Mouse (Mus musculus) induced T-regulatory cell, adult 2 months (primary cell): ENCODE data around the gene Ptgds.

Experiments used
- DNase-seq: peaks from one replicate; pipeline ENCODE4 v3.0.0-alpha.2; 2012; ENCODE audit warnings: low read depth

Ptgds gene

DNA sequence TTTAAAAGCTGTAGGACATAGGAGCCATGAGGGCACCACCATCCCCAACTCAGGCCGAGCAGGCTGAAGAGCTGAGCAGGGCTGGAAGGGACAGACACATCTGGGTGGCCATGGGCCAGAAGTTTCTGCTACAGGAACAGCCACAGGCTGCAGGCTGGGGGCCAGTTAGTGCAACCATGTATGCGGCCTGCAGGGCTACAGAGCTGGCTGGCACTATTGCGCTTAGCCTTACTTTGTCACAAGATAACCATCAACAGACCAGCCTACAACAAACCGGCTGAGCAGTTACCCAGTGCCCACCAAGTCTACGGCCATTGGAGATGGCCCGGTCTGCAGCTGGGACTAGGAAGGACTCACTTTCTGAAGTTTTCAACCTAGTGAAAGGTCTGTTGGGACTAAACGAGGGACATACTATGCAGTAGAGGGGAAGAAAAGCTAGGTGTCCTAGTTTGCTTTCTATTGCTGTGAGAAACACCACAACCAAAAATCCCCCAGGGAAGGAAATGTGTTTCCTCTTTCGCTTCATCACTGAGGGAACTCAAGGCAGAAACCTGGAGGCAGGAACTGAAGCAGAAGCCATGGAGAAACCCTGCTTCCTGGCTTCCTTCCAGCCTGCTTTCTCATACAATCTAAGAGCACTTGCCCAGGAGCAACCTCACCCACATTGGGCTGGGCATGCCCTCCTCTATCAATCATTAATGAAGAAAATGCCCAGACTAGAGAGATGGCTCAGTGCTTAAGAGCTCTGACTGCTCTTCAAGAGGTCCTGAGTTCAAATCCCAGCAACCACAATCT lies 18.8 kb downstream of the Ptgds start:
- DNase-seq = no peak

DNA sequence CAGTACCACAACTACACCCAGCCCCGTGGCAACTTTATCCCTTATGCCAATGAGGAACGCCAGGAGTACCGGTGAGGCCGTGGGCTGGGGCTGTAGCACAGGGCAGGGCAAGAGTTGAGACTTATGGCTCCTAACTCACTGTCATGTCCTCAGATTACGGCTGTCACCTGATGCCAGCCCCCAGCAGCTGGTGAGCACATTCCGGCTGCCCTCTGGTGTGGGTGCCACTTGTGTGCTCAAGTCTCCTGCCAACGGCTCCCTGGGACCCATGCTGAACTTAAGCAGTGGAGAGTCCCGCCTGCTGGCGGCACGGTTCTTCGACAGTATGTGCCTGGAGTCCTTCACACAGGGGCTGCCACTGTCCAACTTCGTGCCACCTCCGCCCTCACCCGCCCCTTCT lies 27.2 kb downstream of the Ptgds start:
- DNase-seq = no peak

DNA sequence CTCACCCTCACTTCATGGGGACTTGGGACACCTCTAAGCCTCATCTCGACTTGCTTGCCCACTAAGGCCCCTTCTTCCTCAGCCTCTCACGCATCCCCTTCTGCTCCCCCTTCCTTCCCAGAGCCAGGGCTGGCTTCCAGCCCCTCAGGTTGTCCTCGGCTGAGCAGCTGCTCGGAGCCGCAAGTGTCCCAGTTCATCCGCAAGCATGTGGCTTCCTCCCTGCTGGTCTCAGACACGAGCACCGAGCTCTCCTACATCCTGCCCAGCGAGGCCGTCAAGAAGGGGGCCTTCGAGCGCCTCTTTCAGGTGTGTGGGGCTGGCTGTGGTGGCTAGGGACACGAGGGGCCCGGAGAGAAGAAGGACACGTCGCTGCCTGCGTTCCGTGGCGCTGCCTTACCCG lies 28.8 kb downstream of the Ptgds start:
- DNase-seq = no peak

DNA sequence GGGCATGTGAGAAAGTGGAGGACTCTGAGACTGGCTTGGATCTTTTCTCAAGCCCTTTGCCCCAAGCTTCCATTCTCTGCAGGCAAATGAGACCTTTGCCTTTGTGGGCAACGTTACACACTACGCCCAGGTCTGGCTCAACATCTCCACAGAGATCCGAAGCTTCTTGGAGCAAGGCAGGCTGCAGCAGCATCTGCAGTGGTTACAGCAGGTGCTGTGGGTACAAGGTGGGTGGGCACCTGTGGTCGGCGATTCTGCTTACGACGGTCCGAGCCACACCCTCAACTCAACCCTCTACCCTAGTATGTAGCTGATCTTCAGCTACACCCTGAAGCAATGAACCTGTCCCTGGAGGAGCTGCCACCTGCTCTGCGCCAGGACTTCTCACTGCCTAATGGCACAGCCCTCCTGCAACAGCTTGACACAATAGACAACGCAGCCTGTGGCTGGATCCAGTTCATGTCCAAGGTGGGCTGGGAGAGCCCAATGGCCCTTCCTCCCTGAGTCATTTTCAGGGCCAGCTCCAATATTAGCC lies 33.5 kb downstream of the Ptgds start:
- DNase-seq = no peak

DNA sequence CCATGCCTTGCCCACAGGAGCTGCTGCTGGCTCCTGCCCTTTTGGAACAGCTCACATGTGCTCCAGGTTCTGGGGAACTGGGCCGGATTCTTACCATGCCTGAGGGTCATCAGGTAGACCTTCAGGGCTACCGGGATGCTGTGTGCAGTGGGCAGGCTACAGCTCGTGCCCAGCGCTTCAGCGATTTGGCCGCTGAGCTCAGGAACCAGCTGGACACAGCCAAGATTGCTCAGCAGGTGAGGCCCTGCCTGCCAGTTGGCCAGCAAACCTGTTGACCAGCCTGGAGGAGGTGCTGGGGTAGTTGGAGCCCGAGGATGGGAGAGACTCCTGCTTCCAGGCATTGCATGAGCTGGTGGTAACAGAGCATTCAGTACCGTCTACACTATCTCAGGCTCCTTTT lies 35.6 kb downstream of the Ptgds start:
- DNase-seq = no peak

DNA sequence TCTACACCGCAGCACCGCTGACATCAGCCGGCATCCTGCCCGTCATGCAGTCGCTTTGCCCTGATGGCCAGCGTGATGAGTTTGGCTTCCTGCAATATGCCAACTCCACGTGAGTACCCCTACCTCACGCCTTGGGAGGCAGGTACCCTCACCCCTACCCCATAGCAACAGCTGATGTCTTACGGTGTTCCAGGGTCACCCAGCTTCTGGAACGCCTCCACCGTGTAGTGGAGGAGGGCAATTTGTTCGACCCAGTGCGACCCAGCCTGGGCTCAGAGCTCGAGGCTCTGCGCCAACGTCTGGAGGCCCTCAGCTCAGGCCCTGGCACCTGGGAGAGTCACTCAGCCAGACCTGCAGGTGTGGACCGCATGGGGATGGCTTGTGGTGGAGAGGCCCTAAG lies 36.7 kb downstream of the Ptgds start:
- DNase-seq = no peak

DNA sequence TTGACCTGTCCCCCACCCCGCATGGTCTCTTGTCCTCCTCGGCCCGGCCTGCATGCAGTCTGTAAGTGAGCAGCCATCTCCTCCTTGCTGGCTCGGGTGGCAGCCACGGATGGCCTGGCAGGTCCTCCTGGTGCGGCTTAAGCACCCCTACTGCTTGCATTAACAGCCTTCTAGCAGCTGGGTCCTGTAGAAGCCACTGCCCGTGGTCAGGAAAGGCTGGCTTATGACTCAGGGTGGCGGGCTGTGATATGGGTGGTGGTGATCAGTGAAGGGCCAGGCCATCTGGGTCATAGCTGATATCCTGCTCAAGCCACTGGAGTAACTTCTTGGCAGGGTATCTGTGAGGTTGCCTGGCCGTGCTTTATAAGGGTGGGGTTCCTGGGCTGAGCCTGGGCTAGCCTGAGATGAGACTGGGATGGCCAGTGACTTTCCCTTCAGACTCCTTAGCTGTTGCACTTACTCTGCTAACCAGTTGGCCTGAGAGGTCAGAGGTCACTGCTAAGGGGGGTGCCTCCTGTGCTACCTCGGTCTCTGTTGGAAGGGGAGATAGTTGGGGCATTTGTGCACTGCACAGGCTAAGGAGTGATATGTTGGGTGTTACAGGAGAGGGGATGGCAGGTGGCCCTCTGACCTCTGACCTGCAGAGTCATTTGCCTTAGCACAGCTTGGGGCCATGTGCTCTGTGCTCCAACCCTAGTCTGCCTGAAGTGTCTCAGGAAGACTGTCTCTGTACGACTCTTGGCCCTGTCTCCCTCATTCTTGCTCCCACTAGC lies 37.3 kb downstream of the Ptgds start:
- DNase-seq = no peak

DNA sequence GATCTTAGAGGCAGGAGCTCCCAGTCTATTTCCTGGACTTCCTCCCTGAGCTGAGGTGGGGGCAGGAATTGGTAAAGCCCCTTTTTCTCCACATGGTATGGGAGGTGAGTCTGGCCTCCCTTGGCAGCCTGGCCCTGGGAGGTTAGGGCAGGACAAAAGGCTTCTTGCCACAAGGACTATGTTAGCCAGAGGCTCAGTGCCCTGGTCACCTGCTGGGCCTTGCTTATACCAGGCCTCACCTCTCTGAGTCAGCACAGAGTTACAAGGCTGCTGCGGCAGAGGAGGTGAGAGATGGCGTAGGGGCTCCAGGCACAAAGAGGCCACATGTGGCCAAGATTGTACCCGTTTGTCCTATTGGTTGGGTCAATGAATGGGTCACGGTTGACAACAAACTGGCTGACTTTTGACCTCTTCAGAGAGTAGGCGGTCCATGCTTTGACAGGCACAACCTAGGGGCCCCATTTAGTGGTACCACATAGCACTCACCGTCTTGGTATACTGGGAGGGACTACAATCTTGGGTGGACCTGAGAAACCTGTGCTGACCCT lies 38.5 kb downstream of the Ptgds start:
- DNase-seq = no peak

DNA sequence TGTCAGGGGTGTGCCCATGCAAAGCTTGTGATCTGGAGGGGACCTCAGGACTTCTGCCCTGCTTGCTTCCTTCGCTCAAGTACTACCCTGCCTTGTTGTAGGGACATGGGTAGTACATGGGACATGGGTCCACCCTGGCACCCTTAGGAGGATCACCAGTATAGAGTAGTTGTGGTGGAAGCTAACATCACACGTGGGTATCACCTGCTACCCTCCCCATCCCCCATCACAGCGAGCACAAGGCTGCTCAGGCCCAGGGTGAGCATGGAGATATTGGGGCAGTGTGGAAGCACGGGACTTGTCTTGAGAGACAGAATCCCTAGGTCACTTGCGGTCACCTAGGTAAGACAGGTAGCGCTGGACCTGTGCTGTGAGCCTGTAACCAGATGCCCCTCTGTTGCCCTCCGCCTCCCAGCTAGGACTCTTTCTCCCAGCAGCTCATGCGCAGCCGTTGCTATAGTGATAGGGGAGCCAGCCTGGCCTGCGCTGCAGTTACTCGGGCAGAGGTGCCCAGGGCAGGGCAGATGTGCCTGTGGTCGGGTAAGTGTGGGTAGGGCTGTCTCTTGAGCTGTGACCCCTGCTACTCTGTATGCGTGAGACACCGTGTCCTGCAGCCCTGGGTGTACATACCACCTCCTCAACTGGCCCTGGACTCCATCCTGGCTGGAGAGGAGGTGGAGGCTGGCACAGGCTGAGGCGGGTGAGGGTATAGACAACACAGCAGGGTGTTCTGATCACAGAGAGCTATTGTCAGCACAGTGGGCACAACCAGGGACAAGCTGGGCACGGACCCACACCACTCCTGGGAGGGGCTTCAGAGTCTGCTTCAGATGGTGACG lies 39.2 kb downstream of the Ptgds start:
- DNase-seq = peak; percentile 18

DNA sequence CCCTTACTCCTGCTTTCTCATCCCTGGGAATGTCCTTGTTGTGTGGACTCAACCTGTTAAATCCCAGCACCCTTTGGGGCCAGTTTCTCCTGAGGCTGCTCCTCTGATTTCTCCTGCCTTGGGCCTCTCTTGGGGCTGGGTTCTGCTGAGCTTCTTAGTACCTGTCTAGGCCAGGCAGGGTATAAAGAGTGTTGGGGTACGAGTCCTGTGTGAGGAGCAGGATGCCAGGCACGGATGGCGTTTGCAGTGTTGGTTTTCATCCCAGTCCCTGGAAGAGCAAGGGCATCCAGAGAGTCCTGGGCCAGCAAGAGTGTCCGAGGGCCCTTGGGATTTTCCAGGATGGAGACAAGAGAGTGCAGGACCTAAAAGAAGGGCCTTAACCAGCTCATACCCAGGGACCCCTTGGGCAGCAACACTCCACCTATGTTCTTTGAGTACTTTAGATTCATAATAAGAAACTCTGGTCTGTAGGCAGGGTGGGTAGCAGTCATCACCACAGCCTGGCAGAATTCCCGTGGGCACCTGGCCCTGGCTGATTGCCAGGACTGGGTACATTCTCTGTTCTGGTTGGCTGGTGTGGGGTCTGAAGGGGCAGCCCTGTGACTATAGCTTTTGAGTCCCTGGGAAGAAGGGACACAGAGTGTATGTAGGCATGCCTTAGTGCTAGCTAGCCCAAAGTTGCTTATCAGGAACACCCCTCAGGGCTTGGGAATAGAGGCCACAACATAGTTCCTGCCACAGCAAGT lies 40.2 kb downstream of the Ptgds start:
- peak; percentile 40 for DNase-seq

DNA sequence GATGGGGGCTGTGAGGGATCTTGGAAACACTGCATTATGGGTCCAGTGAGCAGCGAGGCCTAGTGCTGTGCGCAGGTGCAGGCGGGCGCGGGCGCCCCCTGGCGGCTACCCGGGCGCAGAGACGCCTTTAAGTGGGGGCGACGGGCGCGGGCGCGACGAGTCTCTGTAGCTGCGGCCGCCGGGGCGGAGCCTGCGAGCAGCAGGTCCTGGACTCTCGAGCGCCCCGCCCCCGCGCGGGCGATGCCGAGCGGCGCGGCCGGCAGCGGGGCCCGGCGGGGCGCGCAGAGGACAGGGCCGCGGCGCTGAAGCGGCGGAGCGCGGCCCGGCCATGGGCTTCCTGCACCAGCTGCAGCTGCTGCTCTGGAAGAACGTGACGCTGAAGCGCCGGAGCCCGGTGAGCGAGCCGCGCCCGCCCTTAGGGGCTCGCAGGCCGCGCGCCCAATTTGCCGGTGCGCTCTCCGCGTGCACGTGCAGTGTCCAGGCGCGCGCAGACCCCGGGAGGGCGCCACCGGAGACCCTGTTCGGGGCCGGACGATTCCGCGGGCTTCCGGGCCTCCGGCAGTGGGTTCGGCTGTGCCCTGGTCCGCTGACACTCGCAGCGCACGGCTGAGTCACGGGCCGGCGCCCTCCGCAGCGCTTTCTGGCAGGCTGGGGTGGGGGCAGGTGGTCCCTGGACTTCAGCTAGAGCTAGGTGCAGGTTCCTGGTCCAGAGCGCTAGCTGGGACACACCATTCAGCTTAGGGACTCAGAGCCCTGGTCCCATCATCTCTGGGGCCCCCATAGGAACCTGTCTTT lies 41.2 kb downstream of the Ptgds start, which contains the start of gene Abca2:
Gene Abca2 (plus strand): TSS at position 262 of the 795 bp plus-strand sequence.
- peak; percentile 95 for DNase-seq

DNA sequence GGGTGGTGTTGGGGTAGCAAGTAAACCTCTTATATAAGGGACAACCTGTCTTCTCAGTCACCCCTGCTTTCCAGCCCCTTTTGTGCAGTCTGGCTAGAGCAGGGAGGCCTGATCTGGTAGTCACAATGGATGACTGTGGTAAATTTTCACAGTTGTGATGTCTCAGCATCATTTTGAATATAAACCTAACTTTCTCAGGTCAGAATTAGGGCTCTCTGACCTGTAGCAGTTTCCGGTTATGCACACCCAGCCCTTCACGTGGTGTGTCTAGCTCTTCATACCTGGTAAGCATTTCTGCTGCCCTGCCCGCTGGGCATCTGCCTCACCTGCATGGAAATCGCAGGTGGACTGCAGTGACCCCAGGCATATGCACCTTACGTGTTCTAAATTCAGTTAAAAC lies 42.6 kb downstream of the Ptgds start:
- DNase-seq = no peak

DNA sequence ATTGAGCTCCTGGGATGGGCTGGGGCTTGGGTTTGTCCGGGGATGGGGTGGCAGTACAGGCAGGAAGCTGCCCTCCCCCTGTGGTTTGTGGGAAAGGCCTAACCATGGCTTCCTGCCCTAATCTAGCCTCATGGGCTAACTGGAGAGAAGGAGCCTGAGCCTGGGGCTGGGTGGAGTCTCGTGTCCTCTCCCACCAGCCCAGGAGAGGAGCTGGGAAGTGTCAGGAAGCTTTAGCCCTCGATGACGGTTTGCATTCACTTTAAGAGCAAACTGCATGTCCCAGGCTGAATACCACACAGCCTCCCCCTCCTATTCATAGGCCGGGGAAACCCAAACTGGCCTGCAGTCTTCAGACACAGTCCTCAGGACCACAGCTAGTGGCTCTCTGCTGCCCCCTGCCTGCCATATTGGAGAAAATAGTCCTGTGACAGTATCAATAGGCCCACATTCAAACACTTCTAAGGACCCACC lies 43.1 kb downstream of the Ptgds start:
- DNase-seq = peak; percentile 96

DNA sequence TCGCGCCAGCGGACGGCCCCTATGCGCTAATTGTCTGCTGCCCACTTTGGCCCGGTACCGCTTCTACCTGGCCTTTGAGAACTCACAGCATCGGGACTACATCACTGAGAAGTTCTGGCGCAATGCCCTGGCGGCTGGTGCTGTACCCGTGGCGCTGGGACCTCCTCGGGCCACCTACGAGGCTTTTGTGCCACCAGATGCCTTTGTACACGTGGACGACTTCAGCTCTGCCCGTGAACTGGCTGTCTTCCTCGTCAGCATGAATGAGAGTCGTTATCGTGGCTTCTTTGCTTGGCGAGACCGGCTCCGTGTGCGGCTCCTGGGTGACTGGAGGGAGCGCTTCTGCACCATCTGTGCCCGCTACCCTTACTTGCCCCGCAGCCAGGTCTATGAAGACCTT lies 44.4 kb downstream of the Ptgds start:
- DNase-seq = peak; percentile 45

DNA sequence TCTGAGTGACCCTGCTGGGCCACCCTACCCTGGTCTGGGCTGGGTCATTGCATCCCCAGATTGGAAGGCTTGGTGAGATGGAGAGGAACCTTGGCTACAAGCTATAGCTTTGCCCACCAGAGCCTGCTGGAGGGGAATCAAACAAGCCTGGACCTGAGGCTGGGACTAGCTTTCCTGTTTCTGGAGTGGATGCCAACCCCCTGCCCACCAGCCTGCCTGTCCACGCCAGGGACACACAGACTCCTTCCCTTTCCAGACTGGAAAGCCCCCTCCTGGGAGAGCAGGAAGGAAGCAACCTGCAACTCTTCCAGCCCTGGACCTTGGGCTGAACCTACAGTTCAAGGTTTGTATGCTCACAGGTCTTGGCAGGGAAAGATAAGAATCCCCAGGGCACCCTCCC lies 46.2 kb downstream of the Ptgds start:
- no peak for DNase-seq

DNA sequence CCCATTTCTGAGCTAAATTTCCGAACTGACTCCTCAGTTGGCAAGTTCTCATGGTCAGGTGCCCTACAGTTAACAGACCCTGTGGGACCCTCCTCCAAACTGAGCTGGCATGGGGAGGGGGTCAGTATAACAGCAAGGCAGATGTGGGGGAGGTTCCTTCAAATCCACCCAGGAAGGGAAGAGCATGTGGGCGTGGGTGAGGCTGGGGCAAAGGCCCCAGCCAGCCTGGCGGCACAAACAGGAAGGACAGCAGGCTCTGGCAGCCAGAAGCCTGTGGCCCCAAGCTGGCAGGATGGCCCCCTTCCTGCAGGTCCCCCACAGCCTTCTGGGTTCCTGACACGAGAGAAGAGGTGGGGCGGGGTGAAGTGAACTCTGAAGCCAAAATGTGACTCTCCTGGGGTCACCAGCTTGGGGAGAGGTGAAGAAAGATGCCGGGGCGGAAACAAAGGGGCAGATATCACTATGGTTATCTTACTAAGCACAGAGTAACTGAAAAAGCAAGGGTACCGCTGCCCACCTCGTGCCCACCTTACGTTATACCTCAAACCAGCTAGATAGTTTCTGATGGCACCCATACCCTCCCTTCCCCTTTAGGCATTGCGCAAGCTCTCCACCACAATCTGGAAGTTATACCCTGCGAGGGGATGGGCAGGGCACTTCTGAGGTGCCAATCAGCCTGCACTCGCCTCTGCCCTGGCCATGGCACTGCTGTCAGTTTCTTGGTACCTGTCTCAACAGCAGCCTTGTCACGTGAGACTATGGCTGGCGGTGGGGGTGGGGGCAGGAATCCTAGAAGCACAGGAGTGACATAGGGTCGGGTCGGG lies 47.0 kb downstream of the Ptgds start, which contains the start of gene Fut7:
Gene Fut7 (plus strand): TSS at position 681 of the 824 bp plus-strand sequence.
- DNase-seq = peak; percentile 87

DNA sequence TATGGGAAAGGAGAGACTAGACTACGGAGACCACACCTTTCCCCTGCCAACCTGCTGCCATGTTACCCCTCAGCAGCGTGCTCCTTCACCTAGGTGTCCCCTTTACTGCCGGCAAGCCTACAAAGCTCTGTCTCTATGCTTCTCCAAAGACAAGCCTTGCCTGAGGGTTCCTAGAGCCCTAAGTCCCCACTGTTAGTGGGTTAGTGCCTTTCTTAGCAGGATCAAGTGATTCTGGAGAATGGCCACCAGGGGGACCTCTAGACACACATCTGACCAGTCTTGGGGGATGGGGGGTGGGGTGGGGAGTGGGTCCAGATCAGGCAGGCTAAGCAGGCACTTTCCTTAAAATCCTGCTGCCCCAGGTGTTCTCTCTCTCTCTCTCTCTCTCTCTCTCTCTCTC lies 48.0 kb downstream of the Ptgds start:
- DNase-seq = peak; percentile 88

DNA sequence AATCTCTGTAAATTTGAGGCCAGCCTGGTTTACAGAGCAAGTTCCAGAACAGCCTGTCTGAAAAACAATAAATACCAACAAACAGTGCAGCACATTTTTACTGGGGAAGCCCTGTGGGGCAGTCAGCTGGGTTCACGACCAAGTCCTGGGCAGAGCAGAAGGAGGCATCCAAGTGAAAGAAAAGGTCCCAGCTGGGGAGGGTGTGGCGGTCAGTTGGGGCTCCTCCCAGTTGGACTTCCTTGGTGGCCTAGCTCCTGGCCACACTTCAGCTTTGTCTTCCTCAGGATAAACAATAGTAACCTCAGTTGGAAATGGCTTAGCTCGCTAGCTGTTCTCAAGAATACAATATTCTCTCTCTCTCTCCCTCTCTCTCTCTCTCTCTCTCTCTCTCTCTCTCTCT lies 52.4 kb downstream of the Ptgds start:
- DNase-seq = no peak
